In the genomic region with DNA sequence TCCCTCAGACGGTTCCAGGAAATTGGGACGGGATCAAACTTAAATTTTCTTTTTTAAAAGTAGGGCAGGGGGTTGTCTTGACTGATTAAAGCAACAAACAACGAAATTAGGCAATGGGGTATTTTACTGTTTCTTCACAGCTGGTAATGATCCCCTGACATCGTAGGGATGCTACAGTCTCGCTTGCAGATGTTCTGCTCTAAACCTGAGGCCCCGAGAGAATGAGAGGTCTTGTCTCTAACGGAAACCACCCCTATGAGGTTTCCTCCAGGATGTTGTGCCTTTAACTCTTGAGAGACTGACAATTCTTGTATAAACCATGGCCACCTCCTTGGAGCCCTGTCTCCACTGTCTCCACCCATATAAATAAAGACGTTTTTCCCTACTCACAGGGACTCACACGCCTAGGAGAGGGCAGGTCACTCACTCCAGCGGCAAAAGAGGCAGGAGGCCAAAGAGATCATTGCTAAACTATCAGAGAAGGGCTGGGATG, we compare ENCODE assay signal across 8 mouse cellular contexts. TPM values are rescaled to one million over a fixed set of nuclear protein-coding genes. Genes with fewer than 3 reads are reported as not detected.
A peak's percentile ranks its signal among the peaks of the same experiment; 100 is the strongest.
DNase-seq lines count a peak whose midpoint lies in the region; ATAC-seq and TF ChIP-seq lines count a peak whose summit lies in the region.

A gene (minus strand): TSS at position 208 of the 493 bp plus-strand sequence.

- H3K4me2 ChIP-seq in kidney, postnatal 0 days (ENCODE audit: low read length) = peak within 1 kb of the TSS; percentile 79
- peak within 1 kb of the TSS; percentile 77 for H3K4me2 ChIP-seq in heart, embryonic 12.5 days

- H3K9me3 ChIP-seq in kidney, postnatal 0 days (replicated peaks; ENCODE audit: low read length) = no peaks in the 10 kb centered on the region
- H3K9me3 ChIP-seq in heart, embryonic 12.5 days (replicated peaks) = no peaks in the 10 kb centered on the region; the same call in 1 of the 2 replicates

- H3K4me3 ChIP-seq in kidney, postnatal 0 days (replicated peaks; ENCODE audit: low read depth, low read length) = peak within 1 kb of the TSS; percentile 43
- H3K4me3 ChIP-seq in heart, embryonic 12.5 days = peak within 1 kb of the TSS; percentile 59
- peak within 1 kb of the TSS; percentile 52 for H3K4me3 ChIP-seq in macrophage (ENCODE audit: inconsistent target)

- WGBS in kidney, postnatal 0 days = 2% methylated on average over 10 of the region's 10 CpGs
- 1% methylated on average over 10 of the region's 10 CpGs for WGBS in heart, embryonic 12.5 days
- WGBS in macrophage (ENCODE audit: missing documents) = 19% methylated on average over 10 of the region's 10 CpGs

- peak within 1 kb of the TSS; percentile 69 for H3K9ac ChIP-seq in kidney, postnatal 0 days (ENCODE audit: low read depth, low read length)
- H3K9ac ChIP-seq in heart, embryonic 12.5 days = peak within 1 kb of the TSS; percentile 75

- ATAC-seq in kidney, postnatal 0 days (replicated peaks; ENCODE audit: low FRiP score, low read depth) = peak; percentile 38
- ATAC-seq in heart, embryonic 12.5 days (ENCODE audit: insufficient number of reproducible peaks, low FRiP score) = peak; percentile 34; the same call in 1 of the 2 replicates

- no peak for DNase-seq in kidney, postnatal 0 days (ENCODE audit: low spot score)
- DNase-seq in kidney, adult 18-20 months = no peak
- DNase-seq in adrenal gland, postnatal 4 days (ENCODE audit: low spot score in 2 of 2) = no peak
- no peak for DNase-seq in layer of hippocampus, postnatal 36 days
- peak; percentile 39 to 52 for DNase-seq in thymus, postnatal 10 days (ENCODE audit: low spot score in 2 of 2)
- DNase-seq in spleen, postnatal 4 days (ENCODE audit: low spot score in 2 of 2) = no peak

- no peaks in the 10 kb centered on the region for H3K27me3 ChIP-seq in kidney, postnatal 0 days (ENCODE audit: insufficient read depth, low read length)
- no peaks in the 10 kb centered on the region for H3K27me3 ChIP-seq in heart, embryonic 12.5 days (replicated peaks)

- TF ChIP-seq CTCF in kidney, postnatal 0 days (IDR thresholded peaks at IDR 0.05; ENCODE audit: low read depth) = no peak

- peak within 1 kb of the TSS; percentile 91 for H3K27ac ChIP-seq in kidney, postnatal 0 days
- peak within 1 kb of the TSS; percentile 90 for H3K27ac ChIP-seq in heart, embryonic 12.5 days (ENCODE audit: poor library complexity, severe bottlenecking)
- peak within 1 kb of the TSS; percentile 82 for H3K27ac ChIP-seq in macrophage

- peaks cover 3% of the 10 kb centered on the region; the same call in 1 of the 2 replicates for H3K36me3 ChIP-seq in kidney, postnatal 0 days (ENCODE audit: insufficient read depth, low read length)
- peaks cover 14% of the 10 kb centered on the region for H3K36me3 ChIP-seq in heart, embryonic 12.5 days
- no peaks in the 10 kb centered on the region for H3K36me3 ChIP-seq in macrophage (ENCODE audit: inconsistent target)

- H3K79me2 ChIP-seq in macrophage (ENCODE audit: inconsistent target) = no peaks in the 10 kb centered on the region

- H3K4me1 ChIP-seq in kidney, postnatal 0 days (replicated peaks; ENCODE audit: insufficient read depth, low read length) = peaks cover 21% of the 10 kb centered on the region
- peaks cover 44% of the 10 kb centered on the region for H3K4me1 ChIP-seq in heart, embryonic 12.5 days (replicated peaks)

RNA-seq across cellular contexts. Expression of the gene that starts here (rescaled TPM):
- 31.5 and 33.9 TPM in 2 replicates for polyA plus RNA-seq in kidney, postnatal 0 days (2015; fragmentation: Nextera tagmentation; extraction: Ambion mirVana)
- total RNA-seq in adrenal gland, postnatal 4 days (2021) = 10 to 100 TPM; 21.4 to 26.0 TPM
- 34.2 and 35.3 TPM in 2 replicates for polyA plus RNA-seq in heart, embryonic 12.5 days (2016; fragmentation: Nextera tagmentation; extraction: Ambion mirVana)
- total RNA-seq in layer of hippocampus, postnatal 36 days (2021) = 10 to 100 TPM; 18.7 to 23.0 TPM
- total RNA-seq in macrophage (2018; cell fraction: chromatin; rRNA removed) = 10 to 100 TPM in 25 of 26 experiments, 1 to 10 TPM in 1; 7.3 to 45.3 (median 21.4) TPM
- total RNA-seq in macrophage (2018; cell fraction: cytosol; rRNA removed) = 10 to 100 TPM in 25 of 26 experiments, 1 to 10 TPM in 1; 9.8 to 18.2 (median 15.1) TPM
- total RNA-seq in macrophage (2018; cell fraction: nucleus; rRNA removed) = 10 to 100 TPM in 24 of 26 experiments, 1 to 10 TPM in 2; 5.8 to 45.3 (median 18.7) TPM
- 11.7 to 18.7 TPM (median 18.2 TPM) in 3 replicates for polyA plus RNA-seq in macrophage (2018)

Comparison
In these comparisons a context has a peak if more than half of its experiments do, and no peak if none do; other contexts are left out.
1. DNase-seq: peak in thymus, postnatal 10 days (2 of 2); none in kidney, postnatal 0 days (single experiment), kidney, adult 18-20 months (single experiment), adrenal gland, postnatal 4 days (0 of 2), layer of hippocampus, postnatal 36 days (0 of 2) and spleen, postnatal 4 days (0 of 2).
2. Peak in every context shown above with its lines, with median percentiles within 50 percentile points of each other: H3K27ac ChIP-seq and H3K4me3 ChIP-seq.